Mouse (Mus musculus) erythroid progenitor cell, adult 5-6 weeks (primary cell): ENCODE measurements around the gene Stat2. TPM values are rescaled to one million over a fixed set of nuclear protein-coding genes. Genes with fewer than 3 reads are reported as not detected.
A peak's percentile ranks its signal among the peaks of the same experiment; 100 is the strongest.

Experiments used
- ATAC-seq: replicated peaks from 2 replicates; pipeline ENCODE4 v1.8.0; 2016; ENCODE audit warnings: moderate number of reproducible peaks, mild to moderate bottlenecking, moderate TSS enrichment, inconsistent platforms; ENCODE audit not compliant: poor library complexity, low FRiP score, severe bottlenecking
- total RNA-seq, 2 experiments: library from RNA; stranded (forward) in 1 of 2; stranded (reverse) in 1 of 2; fragments of 150-400 nt in 1 of 2; fragments of 186-747, 209-891 nt in 1 of 2; gene quantifications; 2 replicates each; pipeline versions ENCODE4 v1.2.3 to v1.2.4; 2015 to 2017; ENCODE audit warnings: low replicate concordance in 2 of 2

Gene Stat2
- total RNA-seq, 2 experiments from 2014 or later = 30.0 to 35.6 TPM

DNA sequence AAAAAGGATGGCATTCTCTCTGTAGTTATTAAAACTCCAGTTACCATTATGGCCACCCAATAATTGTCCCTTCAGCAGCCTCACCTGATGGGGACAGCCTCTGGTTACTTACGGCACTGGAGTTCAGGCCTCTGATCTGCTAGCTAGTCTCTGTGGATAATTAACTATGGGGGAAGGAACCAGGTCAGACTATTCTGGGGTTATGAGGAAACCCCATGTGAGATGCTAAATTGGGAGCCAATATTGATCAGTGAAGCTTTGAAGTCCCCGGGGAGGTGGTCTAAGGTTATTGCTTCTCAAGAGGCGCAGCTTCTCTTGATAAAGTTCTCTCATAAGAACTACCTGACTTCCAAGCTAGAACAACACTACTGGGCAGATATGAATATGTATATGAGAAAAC is 65.8 kb downstream of the Stat2 start:
- no peak for ATAC-seq

DNA sequence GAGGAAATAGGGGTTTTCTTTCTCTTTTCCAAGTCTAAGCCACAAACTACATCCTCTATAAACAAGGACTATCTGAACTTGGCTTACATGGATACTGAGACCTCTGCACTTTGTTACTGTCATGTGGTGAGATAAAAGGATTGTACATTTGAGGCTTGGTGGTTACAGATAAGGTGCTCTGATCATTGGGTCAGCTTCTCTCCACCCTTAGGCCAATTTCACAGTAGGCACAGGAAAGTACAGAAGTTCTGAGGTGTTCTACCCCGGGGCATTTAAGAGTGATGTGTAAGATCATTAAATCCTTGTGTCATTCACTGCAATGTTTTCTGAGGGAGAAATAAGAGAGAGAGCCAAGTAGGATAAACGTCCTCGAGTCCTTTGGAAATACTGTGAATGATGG is 66.2 kb downstream of the Stat2 start:
- ATAC-seq = peak; percentile 56

DNA sequence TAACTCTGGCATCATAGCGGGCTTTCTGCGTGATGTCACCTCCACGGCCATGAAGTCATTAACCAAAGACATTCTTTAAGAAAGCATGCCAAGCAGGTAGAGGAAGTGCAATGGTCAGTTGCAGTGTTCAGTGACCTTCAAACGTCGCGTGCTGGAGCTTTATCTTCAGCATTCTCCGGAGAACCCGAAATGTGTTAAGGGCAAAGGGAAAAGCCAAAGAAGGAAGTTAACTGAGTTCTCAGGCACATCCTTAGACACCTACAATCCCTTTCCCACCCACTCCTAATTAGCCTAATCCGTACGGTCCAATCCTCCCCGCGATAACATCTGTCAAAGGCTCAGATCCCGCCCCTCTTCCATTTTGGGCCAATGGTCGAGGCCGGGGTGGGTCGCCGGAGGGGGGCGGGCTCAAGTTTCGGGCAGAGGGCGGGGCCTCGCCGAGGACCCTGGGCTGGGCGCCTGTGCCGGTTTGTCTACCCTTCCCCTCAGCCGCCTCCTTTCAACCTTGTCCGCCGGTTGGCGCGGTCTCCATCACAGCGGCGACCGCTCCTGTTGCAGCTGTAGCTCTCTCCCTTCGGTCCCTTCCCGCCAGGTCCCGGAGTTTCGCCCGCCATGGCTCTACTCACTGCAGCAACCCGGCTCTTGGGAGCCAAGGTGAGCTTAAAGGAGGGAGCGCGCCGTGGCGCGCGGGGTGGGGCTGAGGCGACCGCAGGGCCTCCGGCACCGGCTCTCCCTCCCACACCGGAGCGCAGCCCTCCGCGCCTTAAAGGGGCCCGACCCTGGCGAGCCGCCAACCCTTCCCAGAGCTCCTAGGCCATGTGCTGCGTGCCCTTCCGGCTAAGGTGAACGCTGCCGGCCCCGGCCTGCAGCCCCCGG is 67.2 kb downstream of the Stat2 start, which contains the start of gene Cs:
Gene Cs (plus strand): TSS at position 429 of the 876 bp plus-strand sequence.
- peak; percentile 71 for ATAC-seq

DNA sequence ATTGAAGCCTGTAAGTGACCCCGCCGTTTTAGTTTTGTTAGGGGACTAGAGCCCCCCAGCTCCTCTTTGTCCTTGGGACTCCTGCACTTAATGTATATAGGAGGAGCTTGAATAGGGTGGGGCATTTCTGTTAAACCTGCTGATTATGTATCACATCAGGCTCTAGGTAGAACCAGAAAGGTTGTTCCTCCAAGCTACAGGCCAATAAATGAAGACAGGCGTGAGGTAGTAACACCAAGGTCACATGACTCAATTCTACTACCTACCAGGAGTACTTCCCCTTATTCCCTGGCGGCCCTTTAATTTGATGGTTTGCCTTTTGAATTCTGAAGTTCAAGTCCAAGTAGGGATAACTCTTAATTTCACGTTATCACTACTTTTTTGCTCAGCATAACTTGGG is 68.1 kb downstream of the Stat2 start:
- ATAC-seq = peak; percentile 6; the same call in 1 of the 2 replicates

DNA sequence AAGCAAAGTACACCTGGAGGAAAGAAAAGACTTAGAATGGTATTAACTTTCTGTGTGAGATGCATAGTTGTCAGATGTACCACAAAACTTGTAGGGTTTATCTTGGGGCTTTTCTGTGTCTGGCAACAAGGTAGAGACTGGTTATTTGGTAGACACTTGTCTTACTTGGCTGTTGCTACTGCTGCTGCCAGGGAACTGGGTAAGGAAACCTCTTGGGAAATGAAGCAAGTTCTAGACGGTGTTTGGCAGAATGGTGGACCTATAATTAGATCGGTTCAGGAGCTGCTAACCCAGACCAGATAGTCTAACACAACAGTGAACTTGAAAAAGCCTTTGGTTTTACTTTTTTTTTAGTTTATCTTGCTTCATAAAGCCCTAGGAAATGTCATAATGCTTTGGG is 68.6 kb downstream of the Stat2 start:
- ATAC-seq = no peak

DNA sequence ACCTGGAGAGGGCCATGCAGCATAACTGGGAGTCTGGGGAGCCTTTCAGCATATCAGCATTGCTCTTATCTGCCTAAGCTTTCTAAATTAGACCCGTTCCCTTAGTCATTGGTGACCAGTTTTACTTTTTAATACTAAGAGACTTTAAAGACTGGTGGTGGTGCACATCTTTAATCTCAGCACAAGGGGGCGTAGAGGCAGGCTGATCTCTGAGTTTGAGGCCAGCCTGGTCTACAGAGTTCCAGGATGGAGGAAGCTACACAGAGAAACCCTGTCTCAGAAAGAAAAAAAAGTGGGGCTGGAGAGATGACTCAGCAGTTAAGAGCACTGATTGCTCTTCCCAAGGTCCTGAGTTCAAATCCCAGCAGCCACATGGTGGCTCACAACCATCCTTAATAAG is 69.9 kb downstream of the Stat2 start:
- ATAC-seq = no peak

Other genes with a start within 250 kb of the Stat2 start
- gene Naca, start 235.0 kb upstream of the Stat2 start, total RNA-seq (2015; ENCODE audit: low replicate concordance) = 228 and 341 TPM in 2 replicates
- 391 and 449 TPM in 2 replicates for gene Naca, start 235.0 kb upstream of the Stat2 start, total RNA-seq (2017; ENCODE audit: low replicate concordance)
- 84.0 and 85.9 TPM in 2 replicates for gene Ptges3, start 211.6 kb upstream of the Stat2 start, total RNA-seq (2015; ENCODE audit: low replicate concordance)
- 87.1 and 111 TPM in 2 replicates for gene Ptges3, start 211.6 kb upstream of the Stat2 start, total RNA-seq (2017; ENCODE audit: low replicate concordance)
- 755 and 881 TPM in 2 replicates for gene Atp5b, start 187.3 kb upstream of the Stat2 start, total RNA-seq (2015; ENCODE audit: low replicate concordance)
- 598 and 1,019 TPM in 2 replicates for gene Atp5b, start 187.3 kb upstream of the Stat2 start, total RNA-seq (2017; ENCODE audit: low replicate concordance)
- gene Baz2a, start 179.0 kb upstream of the Stat2 start, total RNA-seq (2015; ENCODE audit: low replicate concordance) = 89.4 and 109 TPM in 2 replicates
- gene Baz2a, start 179.0 kb upstream of the Stat2 start, total RNA-seq (2017; ENCODE audit: low replicate concordance) = 87.9 and 88.6 TPM in 2 replicates
- gene Rbms2, start 90.3 kb upstream of the Stat2 start, total RNA-seq (2015; ENCODE audit: low replicate concordance) = 1.8 and 5.4 TPM in 2 replicates
- 7.0 and 7.1 TPM in 2 replicates for gene Rbms2, start 90.3 kb upstream of the Stat2 start, total RNA-seq (2017; ENCODE audit: low replicate concordance)
- 12.6 TPM in 1 of 2 replicates, not detected in the other for gene Gls2, start 76.1 kb upstream of the Stat2 start, total RNA-seq (2015; ENCODE audit: low replicate concordance)
- not detected in 2 replicates for gene Gls2, start 76.1 kb upstream of the Stat2 start, total RNA-seq (2017; ENCODE audit: low replicate concordance)
- 2.1 and 3.6 TPM in 2 replicates for gene Spryd4, start 58.8 kb upstream of the Stat2 start, total RNA-seq (2015; ENCODE audit: low replicate concordance)
- 1.2 and 3.1 TPM in 2 replicates for gene Spryd4, start 58.8 kb upstream of the Stat2 start, total RNA-seq (2017; ENCODE audit: low replicate concordance)
- gene Mip, start 44.7 kb upstream of the Stat2 start, total RNA-seq (2015; ENCODE audit: low replicate concordance) = not detected in 2 replicates
- gene Mip, start 44.7 kb upstream of the Stat2 start, total RNA-seq (2017; ENCODE audit: low replicate concordance) = not detected in 2 replicates
- gene Timeless, start 38.5 kb upstream of the Stat2 start, total RNA-seq (2015; ENCODE audit: low replicate concordance) = 32.1 and 41.1 TPM in 2 replicates
- gene Timeless, start 38.5 kb upstream of the Stat2 start, total RNA-seq (2017; ENCODE audit: low replicate concordance) = 43.4 and 53.9 TPM in 2 replicates
- gene Apon, start 16.5 kb upstream of the Stat2 start, total RNA-seq (2015; ENCODE audit: low replicate concordance) = 2.9 and 4.7 TPM in 2 replicates
- 1.7 TPM in 1 of 2 replicates, not detected in the other for gene Apon, start 16.5 kb upstream of the Stat2 start, total RNA-seq (2017; ENCODE audit: low replicate concordance)
- not detected in 2 replicates for gene Apof, start 1.9 kb upstream of the Stat2 start, total RNA-seq (2015; ENCODE audit: low replicate concordance)
- not detected in 2 replicates for gene Apof, start 1.9 kb upstream of the Stat2 start, total RNA-seq (2017; ENCODE audit: low replicate concordance)
- not detected in 2 replicates for gene Il23a, start 28.2 kb downstream of the Stat2 start, total RNA-seq (2015; ENCODE audit: low replicate concordance)
- gene Il23a, start 28.2 kb downstream of the Stat2 start, total RNA-seq (2017; ENCODE audit: low replicate concordance) = 0.39 TPM in 1 of 2 replicates, not detected in the other
- gene Pan2, start 32.8 kb downstream of the Stat2 start, total RNA-seq (2015; ENCODE audit: low replicate concordance) = 34.8 and 42.9 TPM in 2 replicates
- 27.0 and 27.5 TPM in 2 replicates for gene Pan2, start 32.8 kb downstream of the Stat2 start, total RNA-seq (2017; ENCODE audit: low replicate concordance)
- 40.7 and 44.4 TPM in 2 replicates for gene Cnpy2, start 51.9 kb downstream of the Stat2 start, total RNA-seq (2015; ENCODE audit: low replicate concordance)
- 29.4 and 38.9 TPM in 2 replicates for gene Cnpy2, start 51.9 kb downstream of the Stat2 start, total RNA-seq (2017; ENCODE audit: low replicate concordance)
- 92.3 and 106 TPM in 2 replicates for gene Cs, start 67.2 kb downstream of the Stat2 start, total RNA-seq (2015; ENCODE audit: low replicate concordance)
- 58.9 and 60.6 TPM in 2 replicates for gene Cs, start 67.2 kb downstream of the Stat2 start, total RNA-seq (2017; ENCODE audit: low replicate concordance)
- gene Coq10a, start 98.4 kb downstream of the Stat2 start, total RNA-seq (2015; ENCODE audit: low replicate concordance) = 1.1 and 14.3 TPM in 2 replicates
- 2.3 and 3.3 TPM in 2 replicates for gene Coq10a, start 98.4 kb downstream of the Stat2 start, total RNA-seq (2017; ENCODE audit: low replicate concordance)
- 11.9 and 20.5 TPM in 2 replicates for gene Ankrd52, start 106.6 kb downstream of the Stat2 start, total RNA-seq (2015; ENCODE audit: low replicate concordance)
- 4.4 and 10.2 TPM in 2 replicates for gene Ankrd52, start 106.6 kb downstream of the Stat2 start, total RNA-seq (2017; ENCODE audit: low replicate concordance)
- gene Slc39a5, start 130.7 kb downstream of the Stat2 start, total RNA-seq (2015; ENCODE audit: low replicate concordance) = not detected in 2 replicates
- not detected in 2 replicates for gene Slc39a5, start 130.7 kb downstream of the Stat2 start, total RNA-seq (2017; ENCODE audit: low replicate concordance)
- 28.5 TPM in 2 replicates for gene Nabp2, start 140.9 kb downstream of the Stat2 start, total RNA-seq (2015; ENCODE audit: low replicate concordance)
- gene Nabp2, start 140.9 kb downstream of the Stat2 start, total RNA-seq (2017; ENCODE audit: low replicate concordance) = 13.1 and 15.5 TPM in 2 replicates
- gene Rnf41, start 141.1 kb downstream of the Stat2 start, total RNA-seq (2015; ENCODE audit: low replicate concordance) = 3.4 and 11.5 TPM in 2 replicates
- 4.0 and 4.4 TPM in 2 replicates for gene Rnf41, start 141.1 kb downstream of the Stat2 start, total RNA-seq (2017; ENCODE audit: low replicate concordance)
- 70.4 and 112 TPM in 2 replicates for gene Smarcc2, start 188.7 kb downstream of the Stat2 start, total RNA-seq (2015; ENCODE audit: low replicate concordance)
- 101 and 117 TPM in 2 replicates for gene Smarcc2, start 188.7 kb downstream of the Stat2 start, total RNA-seq (2017; ENCODE audit: low replicate concordance)
- gene Myl6, start 223.6 kb downstream of the Stat2 start, total RNA-seq (2015; ENCODE audit: low replicate concordance) = 353 and 444 TPM in 2 replicates
- gene Myl6, start 223.6 kb downstream of the Stat2 start, total RNA-seq (2017; ENCODE audit: low replicate concordance) = 506 and 519 TPM in 2 replicates
- gene Myl6b, start 228.1 kb downstream of the Stat2 start, total RNA-seq (2015; ENCODE audit: low replicate concordance) = 4.0 TPM in 1 of 2 replicates, not detected in the other
- gene Myl6b, start 228.1 kb downstream of the Stat2 start, total RNA-seq (2017; ENCODE audit: low replicate concordance) = 0.51 TPM in 1 of 2 replicates, not detected in the other